Mouse (Mus musculus): ENCODE measurements around the gene Ccer2. TPM values are rescaled to one million over a fixed set of nuclear protein-coding genes. Genes with fewer than 3 reads are reported as not detected.
A peak's percentile ranks its signal among the peaks of the same experiment; 100 is the strongest.

Ccer2 gene
- total and polyA plus RNA-seq, 3 experiments, result 0.11 TPM; not detected in 2

- Histone ChIP-seq H3K27ac (ENCODE audit: control insufficient read depth, low read depth, low read length) (no peak overlapping the region), H3K79me2 (ENCODE audit: control insufficient read depth, insufficient read depth, low read length, poor library complexity) (peaks cover 14% of the 10 kb centered on the region), H3K9ac (ENCODE audit: control insufficient read depth, low read depth, low read length, poor library complexity, severe bottlenecking) (no peak overlapping the region), H3K4me3 (ENCODE audit: control insufficient read depth in 1 of 2, insufficient read depth in 1 of 2, low read depth in 2 of 2, low read length in 2 of 2) (no peak overlapping the region), H3K4me1 (ENCODE audit: control insufficient read depth in 1 of 2, insufficient read depth in 2 of 2, low read length in 2 of 2) (peaks cover 18 to 23% of the 10 kb centered on the region in 2 experiments), H3K9me3 (replicated peaks; ENCODE audit: insufficient read depth, low read length) (no peaks in the 10 kb centered on the region), H3K27me3 (ENCODE audit: control insufficient read depth in 1 of 2, insufficient read depth in 2 of 2, low read length in 2 of 2) (no peaks in the 10 kb centered on the region), H3K36me3 (ENCODE audit: control insufficient read depth in 1 of 2, insufficient read depth in 2 of 2, low read length in 2 of 2) (peaks cover 1 to 24% of the 10 kb centered on the region in 2 experiments; a peak in 3 of 4 replicates)
- TF ChIP-seq MAX (IDR thresholded peaks at IDR 0.05; ENCODE audit: low read length) (peak; percentile 44; the same call in 1 of the 2 replicates), BHLHE40 (IDR thresholded peaks at IDR 0.05; ENCODE audit: borderline replicate concordance, low read depth, low read length) (peak; percentile 75; the same call in 1 of the 2 replicates), CTCF (IDR thresholded peaks at IDR 0.05 in 2 of 3, conservative IDR thresholded peaks at IDR 0.05 in 1 of 3; ENCODE audit: control insufficient read depth in 1 of 3, insufficient read depth in 1 of 3, low read depth in 2 of 3, low read length in 3 of 3, poor library complexity in 1 of 3, severe bottlenecking in 1 of 3) (peak in 1 of 3 experiments; percentile 25; a peak in 2 of 6 replicates), TBP (IDR thresholded peaks at IDR 0.05; ENCODE audit: low read depth, low read length) (no peak), MXI1 (IDR thresholded peaks at IDR 0.05; ENCODE audit: low read depth, low read length) (0 out of 2 replicates have a peak, but pooled peaks have one; percentile 24), ZMIZ1 (IDR thresholded peaks at IDR 0.05; ENCODE audit: low read depth, low read length) (no peak), ZNF384 (IDR thresholded peaks at IDR 0.05; ENCODE audit: low read depth, low read length) (0 out of 2 replicates have a peak, but pooled peaks have one; percentile 36)
- peak; percentile 67 for DNase-seq (ENCODE audit: low read depth, low spot score)
Observed at GRCm38 (mm10) chr7:28806869-28807268, 50.9 kb downstream of the Ccer2 start.

- H3K4me3 ChIP-seq (ENCODE audit: control insufficient read depth in 1 of 2, insufficient read depth in 1 of 2, low read depth in 2 of 2, low read length in 2 of 2), result peak overlapping the region; percentile 67 to 69
- TF ChIP-seq USF2 (IDR thresholded peaks at IDR 0.05; ENCODE audit: borderline replicate concordance in 1 of 2, insufficient read depth in 1 of 2, low read depth in 1 of 2, low read length in 2 of 2) (no peak), USF1 (IDR thresholded peaks at IDR 0.05; ENCODE audit: low read depth, low read length) (no peak), POLR2A (IDR thresholded peaks at IDR 0.05; ENCODE audit: control insufficient read depth in 1 of 2, insufficient read depth in 1 of 2, low read depth in 1 of 2, low read length in 2 of 2, poor library complexity in 1 of 2) (no peak), POLR2AphosphoS2 (IDR thresholded peaks at IDR 0.05; ENCODE audit: low read length) (no peak), NELFE (IDR thresholded peaks at IDR 0.05; ENCODE audit: low read depth, low read length) (no peak), ZMIZ1 (IDR thresholded peaks at IDR 0.05; ENCODE audit: low read depth, low read length) (no peak), HCFC1 (IDR thresholded peaks at IDR 0.05; ENCODE audit: low read depth, low read length) (no peak), KAT2A (conservative IDR thresholded peaks at IDR 0.05; ENCODE audit: low read depth, low read length) (no peak)
- peaks cover 5 to 23% of the 10 kb centered on the region in 2 experiments; a peak in 3 of 4 replicates for H3K36me3 ChIP-seq (ENCODE audit: control insufficient read depth in 1 of 2, insufficient read depth in 2 of 2, low read length in 2 of 2)
- H3K4me1 ChIP-seq (ENCODE audit: control insufficient read depth in 1 of 2, insufficient read depth in 2 of 2, low read length in 2 of 2), result peaks cover 14 to 23% of the 10 kb centered on the region in 2 experiments
- peaks cover 23% of the 10 kb centered on the region for H3K79me2 ChIP-seq (ENCODE audit: control insufficient read depth, insufficient read depth, low read length, poor library complexity)
- H3K27me3 ChIP-seq (ENCODE audit: control insufficient read depth in 1 of 2, insufficient read depth in 2 of 2, low read length in 2 of 2), result no peaks in the 10 kb centered on the region
- peak overlapping the region; percentile 85 for H3K9ac ChIP-seq (ENCODE audit: control insufficient read depth, low read depth, low read length, poor library complexity, severe bottlenecking)
- peak; percentile 51 for DNase-seq (ENCODE audit: low read depth, low spot score)
- H3K27ac ChIP-seq (ENCODE audit: control insufficient read depth, low read depth, low read length), result peak overlapping the region; percentile 99
- H3K9me3 ChIP-seq (replicated peaks; ENCODE audit: insufficient read depth, low read length), result no peaks in the 10 kb centered on the region
Observed at GRCm38 (mm10) chr7:28807641-28808220, 51.8 kb downstream of the Ccer2 start.

All from MEL (cell line).